Mouse (Mus musculus): ENCODE results near the gene 4932414N04Rik. TPM values are rescaled to one million over a fixed set of nuclear protein-coding genes. Genes with fewer than 3 reads are reported as not detected.
A peak's percentile ranks its signal among the peaks of the same experiment; 100 is the strongest.
"Not testable (repeated sequence)": the region's sequence is repeated elsewhere in the genome, so short reads cannot be mapped to it uniquely, and the experiment has no call there.

4932414N04Rik gene
- total RNA-seq (2018; cell fraction: chromatin; rRNA removed): not detected
- total RNA-seq (2018; cell fraction: cytosol; rRNA removed): not detected
- not detected for total RNA-seq (2018; cell fraction: nucleus; rRNA removed)
- polyA plus RNA-seq (2018): not detected in 3 replicates

GRCm38 (mm10) chr2:68656186-68656585 is at the start of gene 4932414N04Rik:
TSS of gene 4932414N04Rik (plus strand) at chr2:68656486.
- no CpG with 5 or more reads among the region's 5 CpGs for WGBS (ENCODE audit: missing documents)
- H3K27ac ChIP-seq; H3K79me2 ChIP-seq (ENCODE audit: inconsistent target); H3K36me3 ChIP-seq (ENCODE audit: inconsistent target); H3K4me3 ChIP-seq (ENCODE audit: inconsistent target): not testable (repeated sequence)

GRCm38 (mm10) chr2:68732216-68732615 is 75.9 kb downstream of the 4932414N04Rik start:
- no peaks in the 10 kb centered on the region for H3K79me2 ChIP-seq (ENCODE audit: inconsistent target)
- WGBS (ENCODE audit: missing documents): 83% methylated on average over 2 of the region's 2 CpGs
- H3K27ac ChIP-seq: no peak overlapping the region
- H3K4me3 ChIP-seq (ENCODE audit: inconsistent target): no peak overlapping the region
- no peaks in the 10 kb centered on the region for H3K36me3 ChIP-seq (ENCODE audit: inconsistent target)

GRCm38 (mm10) chr2:68739772-68740739 is 83.8 kb downstream of the 4932414N04Rik start:
- H3K36me3 ChIP-seq (ENCODE audit: inconsistent target): no peaks in the 10 kb centered on the region
- H3K79me2 ChIP-seq (ENCODE audit: inconsistent target): no peaks in the 10 kb centered on the region
- H3K4me3 ChIP-seq (ENCODE audit: inconsistent target): no peak overlapping the region
- 94% methylated on average over 5 of the region's 5 CpGs for WGBS (ENCODE audit: missing documents)
- no peak overlapping the region for H3K27ac ChIP-seq

GRCm38 (mm10) chr2:68744599-68744998 is 88.3 kb downstream of the 4932414N04Rik start:
- 89% methylated on average over 4 of the region's 4 CpGs for WGBS (ENCODE audit: missing documents)
- no peak overlapping the region for H3K27ac ChIP-seq
- H3K79me2 ChIP-seq (ENCODE audit: inconsistent target): no peaks in the 10 kb centered on the region
- no peak overlapping the region for H3K4me3 ChIP-seq (ENCODE audit: inconsistent target)
- H3K36me3 ChIP-seq (ENCODE audit: inconsistent target): no peaks in the 10 kb centered on the region

DNA sequence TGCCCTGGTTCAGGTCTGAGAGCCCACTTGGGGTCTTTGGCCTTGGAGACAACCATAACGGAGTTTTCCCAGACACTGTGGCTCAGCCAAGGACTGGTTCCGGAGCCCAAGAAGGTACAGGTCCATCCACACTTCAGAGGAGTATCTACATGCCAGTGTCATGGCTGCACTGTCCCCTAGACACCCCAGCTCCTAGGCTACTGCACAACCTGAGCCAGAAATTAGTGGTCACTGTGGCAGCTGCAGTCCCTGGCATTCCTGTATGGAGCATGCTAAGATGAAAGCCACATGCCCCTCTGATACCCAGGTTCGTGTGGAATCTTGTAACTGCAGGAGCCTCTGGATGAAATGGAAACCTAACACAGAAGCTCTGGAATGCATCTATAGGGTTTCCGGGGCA is 99.9 kb downstream of the 4932414N04Rik start:
- Histone ChIP-seq H3K36me3 (ENCODE audit: inconsistent target) (no peaks in the 10 kb centered on the region), H3K4me3 (ENCODE audit: inconsistent target) (no peak overlapping the region), H3K79me2 (ENCODE audit: inconsistent target) (no peaks in the 10 kb centered on the region), H3K27ac (no peak overlapping the region)
- 91% methylated on average over 4 of the region's 4 CpGs for WGBS (ENCODE audit: missing documents)

- 49% methylated on average over 6 of the region's 6 CpGs for WGBS (ENCODE audit: missing documents)
- Histone ChIP-seq H3K4me3 (ENCODE audit: inconsistent target) (no peak overlapping the region), H3K27ac (no peak overlapping the region), H3K36me3 (ENCODE audit: inconsistent target) (no peaks in the 10 kb centered on the region), H3K79me2 (ENCODE audit: inconsistent target) (no peaks in the 10 kb centered on the region)
These were observed 100.5 kb downstream of the 4932414N04Rik start for GRCm38 (mm10) chr2:68756793-68757192.

DNA sequence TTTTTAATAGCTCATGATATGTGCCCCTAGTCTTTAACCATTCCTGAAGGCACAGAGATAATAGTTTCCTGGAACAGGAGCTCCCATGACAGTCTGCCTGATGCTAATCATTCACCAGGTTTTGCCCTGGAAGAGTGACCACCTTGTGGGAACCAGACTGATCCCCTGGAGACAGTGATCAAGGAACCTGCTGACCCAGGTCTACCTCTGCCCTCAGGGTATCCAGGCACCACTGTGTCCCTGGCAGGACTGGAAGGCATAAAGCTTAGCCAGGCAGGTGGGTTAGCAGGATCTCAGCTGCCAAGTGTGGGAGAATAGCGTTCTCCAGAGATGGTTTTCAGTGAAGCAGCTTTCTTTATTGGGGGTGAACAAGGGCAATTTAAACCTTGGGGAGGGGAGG is 109.1 kb downstream of the 4932414N04Rik start:
- no peaks in the 10 kb centered on the region for H3K36me3 ChIP-seq (ENCODE audit: inconsistent target)
- 89% methylated on average over 1 of the region's 1 CpGs for WGBS (ENCODE audit: missing documents)
- no peak overlapping the region for H3K4me3 ChIP-seq (ENCODE audit: inconsistent target)
- H3K27ac ChIP-seq: no peak overlapping the region
- H3K79me2 ChIP-seq (ENCODE audit: inconsistent target): no peaks in the 10 kb centered on the region

DNA sequence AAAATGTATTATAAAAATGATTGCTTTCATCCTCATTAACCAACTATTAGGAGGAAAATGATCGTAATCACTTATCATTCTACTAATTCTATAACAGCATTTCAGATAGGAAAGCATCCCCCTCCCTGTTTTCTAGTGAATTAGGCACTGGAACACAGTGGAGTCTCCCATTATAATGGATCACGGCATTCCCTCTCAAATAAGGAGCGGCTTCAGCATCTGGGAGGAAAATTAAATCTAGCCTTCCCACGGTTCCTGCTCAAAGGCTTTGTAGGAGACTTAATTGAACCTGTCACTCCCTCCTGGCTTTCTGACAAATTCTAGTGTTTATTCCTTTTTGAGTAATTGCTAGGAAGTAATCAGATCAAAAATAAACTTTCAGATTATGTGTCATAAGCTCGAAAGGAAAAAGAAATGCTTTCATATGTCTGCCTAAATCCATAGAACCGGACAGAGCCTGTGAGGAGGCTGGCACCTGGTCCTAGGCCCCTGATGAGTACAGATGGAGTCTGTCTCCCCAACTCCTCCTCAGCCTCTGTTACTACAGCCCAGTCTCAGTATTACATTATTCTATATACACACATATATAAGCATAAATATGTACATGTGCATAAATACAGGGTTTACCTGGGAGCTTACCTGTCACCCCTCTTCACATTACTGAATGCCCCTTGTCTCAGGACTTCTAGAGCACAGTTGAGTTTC is 111.1 kb downstream of the 4932414N04Rik start:
- Histone ChIP-seq H3K4me3 (ENCODE audit: inconsistent target) (no peak overlapping the region), H3K79me2 (ENCODE audit: inconsistent target) (no peaks in the 10 kb centered on the region), H3K36me3 (ENCODE audit: inconsistent target) (no peaks in the 10 kb centered on the region), H3K27ac (no peak overlapping the region)
- WGBS (ENCODE audit: missing documents): 93% methylated on average over 6 of the region's 6 CpGs

DNA sequence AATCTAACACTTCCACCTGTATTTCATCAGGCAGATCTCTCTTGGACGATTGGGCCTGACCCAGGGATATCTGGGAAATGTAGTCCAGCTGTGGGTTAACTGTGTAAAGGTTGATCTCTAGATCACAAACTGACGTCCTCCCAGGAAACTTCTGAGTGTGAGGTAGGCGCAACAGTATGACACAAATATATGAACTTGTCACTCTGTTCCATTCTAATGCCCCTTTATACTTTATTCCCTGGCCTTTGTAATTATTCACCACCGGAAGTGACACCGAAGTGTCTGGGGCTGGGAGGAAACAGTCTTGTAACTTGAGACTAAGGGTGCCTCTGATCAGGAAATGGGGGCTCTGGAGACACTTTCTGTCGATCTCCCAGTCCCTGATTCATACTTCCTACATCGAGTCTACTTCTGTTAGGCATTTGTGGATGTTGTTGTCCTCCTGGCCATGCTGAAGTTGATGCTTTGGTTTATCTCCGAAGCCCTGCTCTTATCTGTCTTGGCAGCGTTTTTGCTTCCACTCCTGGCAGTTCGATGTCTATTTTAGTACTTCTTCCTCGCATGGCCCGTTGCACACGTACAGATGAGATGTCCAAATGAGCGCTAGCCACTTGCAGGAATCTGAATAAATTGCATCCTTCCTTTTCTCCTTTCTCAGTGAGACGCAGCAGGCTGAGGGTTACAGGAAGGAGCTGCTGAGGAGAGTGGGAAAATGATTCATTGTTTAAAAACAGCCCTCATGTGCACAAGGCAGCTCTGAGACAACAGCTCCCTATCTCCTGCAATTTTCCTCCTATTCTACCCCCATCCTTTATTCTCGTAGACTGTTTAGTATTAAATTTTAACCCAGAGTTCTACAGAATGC is 126.2 kb downstream of the 4932414N04Rik start:
- H3K4me3 ChIP-seq (ENCODE audit: inconsistent target): peak overlapping the region; percentile 6; the same call in 1 of the 2 replicates
- no peaks in the 10 kb centered on the region for H3K79me2 ChIP-seq (ENCODE audit: inconsistent target)
- peak overlapping the region; percentile 47 for H3K27ac ChIP-seq
- H3K36me3 ChIP-seq (ENCODE audit: inconsistent target): no peaks in the 10 kb centered on the region
- 8% methylated on average over 16 of the region's 16 CpGs for WGBS (ENCODE audit: missing documents)

DNA sequence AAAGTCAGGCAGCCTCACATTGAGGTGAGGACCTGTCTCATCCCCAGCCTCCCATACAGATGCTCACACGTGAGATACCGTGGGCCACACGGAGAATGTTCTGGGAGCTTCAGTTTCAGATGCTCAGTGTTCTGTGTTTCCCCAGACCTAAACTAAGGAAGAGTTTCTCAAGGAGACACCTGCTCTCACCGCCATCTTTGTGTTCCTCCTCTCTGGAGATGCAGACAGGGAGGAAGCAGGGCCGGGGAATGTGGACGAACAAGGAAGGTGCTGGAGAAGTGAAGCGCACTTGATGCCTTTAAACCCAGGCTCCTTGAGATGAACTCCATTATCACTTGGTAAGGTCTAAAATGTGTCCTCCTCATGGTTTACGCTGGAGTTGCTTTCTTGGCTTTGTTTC is 127.4 kb downstream of the 4932414N04Rik start:
- not testable (repeated sequence) for H3K27ac ChIP-seq
- 91% methylated on average over 8 of the region's 8 CpGs for WGBS (ENCODE audit: missing documents)

GRCm38 (mm10) chr2:68784710-68785427 is 128.6 kb downstream of the 4932414N04Rik start:
- Histone ChIP-seq H3K79me2 (ENCODE audit: inconsistent target) (no peaks in the 10 kb centered on the region), H3K36me3 (ENCODE audit: inconsistent target) (no peaks in the 10 kb centered on the region), H3K4me3 (ENCODE audit: inconsistent target) (no peak overlapping the region), H3K27ac (no peak overlapping the region)
- 39% methylated on average over 5 of the region's 5 CpGs for WGBS (ENCODE audit: missing documents)

More for the DNA sequence above, 127.4 kb downstream of the 4932414N04Rik start:
- H3K36me3 ChIP-seq (ENCODE audit: inconsistent target); H3K4me3 ChIP-seq (ENCODE audit: inconsistent target); H3K79me2 ChIP-seq (ENCODE audit: inconsistent target): not testable (repeated sequence)

DNA sequence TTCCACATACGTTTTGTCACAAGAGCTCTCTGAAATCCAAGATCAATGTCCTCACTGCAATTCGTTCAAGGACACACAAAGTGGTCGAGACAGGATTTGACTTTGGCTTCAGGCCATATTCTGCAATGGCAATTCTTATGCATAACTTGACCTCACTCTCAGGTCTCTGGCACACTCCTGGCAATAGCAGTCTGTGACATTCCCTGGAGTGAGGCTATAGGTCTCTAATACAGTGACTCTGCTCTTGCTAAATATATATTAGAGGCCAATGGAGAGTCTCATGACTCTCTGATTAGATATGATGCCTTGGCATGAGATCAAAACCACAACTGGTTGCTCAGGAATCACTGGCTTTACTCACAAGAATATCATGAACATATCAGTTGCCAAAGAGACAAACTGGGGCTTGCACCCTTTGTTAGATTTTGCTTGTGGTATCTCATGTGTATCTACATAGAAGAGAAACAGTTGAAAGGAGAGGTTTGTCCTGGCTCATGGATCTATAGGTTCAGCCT is 130.9 kb downstream of the 4932414N04Rik start:
- WGBS (ENCODE audit: missing documents): 80% methylated on average over 3 of the region's 3 CpGs
- Histone ChIP-seq H3K79me2 (ENCODE audit: inconsistent target) (no peaks in the 10 kb centered on the region), H3K4me3 (ENCODE audit: inconsistent target) (no peak overlapping the region), H3K36me3 (ENCODE audit: inconsistent target) (no peaks in the 10 kb centered on the region), H3K27ac (peak overlapping the region; percentile 10; the same call in 1 of the 2 replicates)

DNA sequence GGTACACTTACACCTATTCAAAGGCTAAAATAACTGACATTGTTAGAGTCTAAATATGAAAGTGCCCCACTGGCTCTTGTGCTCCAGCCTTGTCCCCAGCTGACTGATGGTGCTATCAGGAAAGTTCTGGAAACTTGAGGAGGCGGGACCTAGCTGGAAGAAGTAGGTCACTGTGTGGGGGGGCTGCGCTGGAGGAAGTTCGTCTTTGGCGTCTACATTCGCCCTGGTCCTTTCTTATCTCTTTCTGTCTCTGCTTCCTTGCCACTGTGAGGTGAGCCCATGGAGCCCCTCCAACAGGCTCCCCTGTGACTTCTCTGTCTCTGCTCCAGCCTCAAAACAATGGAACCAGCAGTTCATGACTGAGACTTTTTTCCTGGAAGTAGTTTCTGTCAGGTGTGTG is 136.0 kb downstream of the 4932414N04Rik start:
- Histone ChIP-seq H3K79me2 (ENCODE audit: inconsistent target) (no peaks in the 10 kb centered on the region), H3K4me3 (ENCODE audit: inconsistent target) (no peak overlapping the region), H3K36me3 (ENCODE audit: inconsistent target) (no peaks in the 10 kb centered on the region), H3K27ac (no peak overlapping the region)
- 72% methylated on average over 5 of the region's 5 CpGs for WGBS (ENCODE audit: missing documents)

Measured in macrophage (primary cell).